Mouse (Mus musculus) heart, postnatal 0 days (tissue): Measurements from ENCODE around the gene Gxylt2. TPM values are rescaled to one million over a fixed set of nuclear protein-coding genes. Genes with fewer than 3 reads are reported as not detected.

ENCODE experiments used
- ATAC-seq: fragments of 200-750 bp; cut with Nextera tagmentation; 2 replicates; pipeline ENCODE4 v1.8.0; 2017; ENCODE audit warnings: low read depth, moderate number of reproducible peaks, moderate library complexity; ENCODE audit not compliant: insufficient read depth
- DNase-seq: peaks from one replicate; pipeline ENCODE4 v3.0.0-alpha.2; 2016; ENCODE audit warnings: low spot score
- H3K27ac ChIP-seq: fragments of 300-500 bp; sonication (generic); 2 replicates; pipeline ENCODE4 v1.5.1; 2014; ENCODE audit warnings: low read depth, mild to moderate bottlenecking
- H3K27me3 ChIP-seq: fragments of 300-500 bp; sonication (generic); 2 replicates; pipeline ENCODE4 v1.6.1; 2014; ENCODE audit warnings: low read length, mixed read lengths; ENCODE audit not compliant: control insufficient read depth, insufficient read depth
- H3K36me3 ChIP-seq: fragments of 300-500 bp; sonication (generic); replicated peaks from 2 replicates; pipeline ENCODE4 v1.6.1; 2014; ENCODE audit warnings: low read length, mixed read lengths; ENCODE audit not compliant: control insufficient read depth, insufficient read depth
- H3K4me1 ChIP-seq: fragments of 300-500 bp; sonication (generic); 2 replicates; pipeline ENCODE4 v1.6.1; 2014; ENCODE audit warnings: antibody characterized with exemption; ENCODE audit not compliant: control insufficient read depth, insufficient read depth
- H3K4me2 ChIP-seq: fragments of 300-500 bp; sonication (generic); 2 replicates; pipeline ENCODE4 v1.6.1; 2014; ENCODE audit warnings: low read depth, mild to moderate bottlenecking, low read length, moderate library complexity
- H3K4me3 ChIP-seq: fragments of 300-500 bp; sonication (generic); 2 replicates; pipeline ENCODE4 v1.5.1; 2014; ENCODE audit warnings: low read depth, low read length
- H3K9ac ChIP-seq: fragments of 300-500 bp; sonication (generic); replicated peaks from 2 replicates; pipeline ENCODE4 v1.6.1; 2014; ENCODE audit warnings: low read depth, low read length, mixed read lengths
- H3K9me3 ChIP-seq: fragments of 300-500 bp; sonication (generic); replicated peaks from 2 replicates; pipeline ENCODE4 v1.6.1; 2016; ENCODE audit warnings: low read length; ENCODE audit not compliant: control insufficient read depth
- CTCF ChIP-seq: IDR thresholded peaks from 2 replicates; pipeline ENCODE4 v1.5.1; 2016; ENCODE audit warnings: antibody characterized with exemption, control low read depth, low read depth
- EP300 ChIP-seq: IDR thresholded peaks from 2 replicates; pipeline ENCODE4 v1.6.1; 2016; ENCODE audit warnings: antibody characterized with exemption, low read depth
- WGBS: fragments of 180-500 bp; shearing (Covaris S2); extraction: QIAGEN DNeasy Blood & Tissue Kit; methylation state at CpG from one replicate; pipeline ENCODE4 v1.1.7; 2014; 5-methylcytosine and 5-hydroxymethylcytosine counted together
- polyA plus RNA-seq: library from polyadenylated mRNA; unstranded; fragments of >200 nt; fragmentation: Nextera tagmentation; extraction: Ambion mirVana; gene quantifications from 2 replicates; pipeline ENCODE4 v1.2.1, GENCODE M21; 2015
- total RNA-seq: library from RNA; depleted of rRNA; stranded (reverse); fragments of >200 nt; gene quantifications from 2 replicates; pipeline ENCODE4 v1.2.3, GENCODE M21; 2014; ENCODE audit warnings: low replicate concordance

Gxylt2 gene
- total and polyA plus RNA-seq, 2 experiments from 2014 or later: 2.4 to 4.8 TPM

DNA sequence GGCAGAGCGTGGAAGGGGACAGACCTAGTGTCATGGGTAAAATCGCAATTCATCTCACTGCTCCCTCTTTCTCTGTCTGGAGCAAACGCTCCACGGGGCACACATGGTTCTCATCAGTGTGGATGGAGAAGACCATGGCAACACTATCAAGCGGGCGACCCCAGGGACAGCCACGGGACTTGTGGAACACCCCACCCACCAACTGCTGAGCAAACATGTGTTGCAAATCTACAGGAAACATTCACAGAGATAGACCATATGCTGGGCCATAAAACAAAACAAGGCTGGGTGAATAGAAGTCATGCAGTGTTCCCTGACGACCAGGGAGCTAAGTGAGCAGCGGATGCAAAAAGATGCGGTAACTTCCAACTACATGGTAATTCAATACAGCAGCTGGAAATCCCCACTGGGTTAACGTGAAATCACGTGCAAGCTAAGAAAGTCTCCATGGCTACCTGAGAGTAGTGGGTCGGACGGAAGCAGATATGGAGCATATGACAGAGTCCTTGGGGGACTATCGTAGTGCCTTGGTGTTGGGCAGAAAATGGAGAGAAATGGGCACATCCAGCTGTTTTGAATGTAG lies 71.5 kb downstream of the Gxylt2 start:
- Histone ChIP-seq H3K27ac (no peak overlapping the region), H3K4me1 (no peaks in the 10 kb centered on the region), H3K9me3 (no peaks in the 10 kb centered on the region), H3K36me3 (no peaks in the 10 kb centered on the region), H3K4me3 (no peak overlapping the region), H3K9ac (no peak overlapping the region), H3K27me3 (no peaks in the 10 kb centered on the region), H3K4me2 (no peak overlapping the region)
- TF ChIP-seq EP300: no peak
- no peak for TF ChIP-seq CTCF
- WGBS: 69% methylated on average over 15 of the region's 15 CpGs
- DNase-seq: no peak
- peak; percentile 71 for ATAC-seq

GRCm38 (mm10) chr6:100778595-100778994 lies 74.1 kb downstream of the Gxylt2 start:
- no peaks in the 10 kb centered on the region for H3K36me3 ChIP-seq
- H3K9ac ChIP-seq: no peak overlapping the region
- no peak for ATAC-seq
- H3K27me3 ChIP-seq: no peaks in the 10 kb centered on the region
- H3K4me2 ChIP-seq: no peak overlapping the region
- no peaks in the 10 kb centered on the region for H3K4me1 ChIP-seq
- H3K27ac ChIP-seq: no peak overlapping the region
- no peaks in the 10 kb centered on the region for H3K9me3 ChIP-seq
- no peak for TF ChIP-seq EP300
- TF ChIP-seq CTCF: no peak
- no peak overlapping the region for H3K4me3 ChIP-seq
- WGBS: 85% methylated on average over 5 of the region's 5 CpGs
- no peak for DNase-seq

GRCm38 (mm10) chr6:100780421-100780820 lies 75.9 kb downstream of the Gxylt2 start:
- no peaks in the 10 kb centered on the region for H3K4me1 ChIP-seq
- 30% methylated on average over 4 of the region's 4 CpGs for WGBS
- H3K27me3 ChIP-seq: no peaks in the 10 kb centered on the region
- no peak overlapping the region for H3K9ac ChIP-seq
- H3K27ac ChIP-seq: no peak overlapping the region
- DNase-seq (no peak), ATAC-seq (no peak)
- H3K4me2 ChIP-seq: no peak overlapping the region
- no peaks in the 10 kb centered on the region for H3K9me3 ChIP-seq
- H3K36me3 ChIP-seq: no peaks in the 10 kb centered on the region
- TF ChIP-seq CTCF (no peak), EP300 (no peak)
- no peak overlapping the region for H3K4me3 ChIP-seq

DNA sequence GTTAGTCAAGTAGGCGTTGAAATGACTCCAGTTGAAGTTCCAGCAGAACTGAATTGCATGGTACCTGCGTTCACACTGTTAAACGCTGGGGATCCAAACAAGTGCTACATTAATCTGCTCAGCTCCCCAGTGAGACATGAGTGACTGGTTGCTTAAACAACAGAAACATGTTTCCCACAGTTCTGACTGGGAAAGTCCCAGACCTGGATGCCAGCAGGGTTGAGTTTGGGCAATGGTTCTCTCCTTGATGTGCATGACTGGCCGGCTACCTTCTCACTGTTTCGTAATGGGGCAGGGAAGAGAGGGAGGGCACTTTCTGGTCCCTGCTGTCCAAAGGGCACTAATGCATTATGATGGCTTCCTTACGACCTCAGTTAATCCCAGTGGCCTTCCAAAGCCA lies 77.1 kb downstream of the Gxylt2 start:
- Histone ChIP-seq H3K4me3 (no peak overlapping the region), H3K27me3 (no peaks in the 10 kb centered on the region), H3K4me2 (no peak overlapping the region), H3K9me3 (no peaks in the 10 kb centered on the region), H3K36me3 (no peaks in the 10 kb centered on the region), H3K9ac (no peak overlapping the region), H3K27ac (no peak overlapping the region), H3K4me1 (no peaks in the 10 kb centered on the region)
- ATAC-seq (no peak), DNase-seq (no peak)
- WGBS: 71% methylated on average over 6 of the region's 6 CpGs
- no peak for TF ChIP-seq EP300
- TF ChIP-seq CTCF: no peak

GRCm38 (mm10) chr6:100787726-100788125 lies 83.2 kb downstream of the Gxylt2 start:
- Histone ChIP-seq H3K27me3 (no peaks in the 10 kb centered on the region), H3K4me2 (no peak overlapping the region), H3K4me3 (no peak overlapping the region), H3K4me1 (no peaks in the 10 kb centered on the region), H3K36me3 (no peaks in the 10 kb centered on the region), H3K9ac (no peak overlapping the region), H3K9me3 (no peaks in the 10 kb centered on the region), H3K27ac (no peak overlapping the region)
- TF ChIP-seq CTCF: no peak
- no peak for TF ChIP-seq EP300
- ATAC-seq: no peak
- 89% methylated on average over 1 of the region's 1 CpGs for WGBS
- no peak for DNase-seq

DNA sequence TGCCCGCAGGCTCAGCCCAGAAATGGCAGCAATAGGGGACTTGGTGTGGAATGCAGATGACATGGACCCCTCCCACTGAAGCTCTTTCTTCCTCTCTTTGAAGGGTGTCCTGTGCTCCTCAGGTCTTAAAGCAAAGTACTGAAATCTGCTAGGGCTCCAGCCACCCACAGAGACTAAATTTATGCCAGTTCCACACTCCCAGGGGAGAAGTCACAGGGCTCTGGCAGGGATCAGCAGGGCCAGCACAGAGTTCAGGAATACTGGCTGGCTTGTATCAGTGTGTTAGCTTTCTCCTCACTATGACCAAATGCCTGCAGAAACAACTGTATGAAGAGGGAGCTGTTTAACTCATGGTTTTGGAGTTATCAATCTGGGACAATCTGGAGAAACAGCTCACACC lies 84.6 kb downstream of the Gxylt2 start:
- H3K9ac ChIP-seq: no peak overlapping the region
- WGBS: 93% methylated on average over 1 of the region's 1 CpGs
- no peak overlapping the region for H3K4me3 ChIP-seq
- DNase-seq (no peak), ATAC-seq (no peak)
- no peak overlapping the region for H3K27ac ChIP-seq
- H3K4me2 ChIP-seq: no peak overlapping the region
- H3K9me3 ChIP-seq: no peaks in the 10 kb centered on the region
- no peaks in the 10 kb centered on the region for H3K36me3 ChIP-seq
- TF ChIP-seq CTCF (no peak), EP300 (no peak)
- no peaks in the 10 kb centered on the region for H3K4me1 ChIP-seq
- no peaks in the 10 kb centered on the region for H3K27me3 ChIP-seq
